In the genomic region with DNA sequence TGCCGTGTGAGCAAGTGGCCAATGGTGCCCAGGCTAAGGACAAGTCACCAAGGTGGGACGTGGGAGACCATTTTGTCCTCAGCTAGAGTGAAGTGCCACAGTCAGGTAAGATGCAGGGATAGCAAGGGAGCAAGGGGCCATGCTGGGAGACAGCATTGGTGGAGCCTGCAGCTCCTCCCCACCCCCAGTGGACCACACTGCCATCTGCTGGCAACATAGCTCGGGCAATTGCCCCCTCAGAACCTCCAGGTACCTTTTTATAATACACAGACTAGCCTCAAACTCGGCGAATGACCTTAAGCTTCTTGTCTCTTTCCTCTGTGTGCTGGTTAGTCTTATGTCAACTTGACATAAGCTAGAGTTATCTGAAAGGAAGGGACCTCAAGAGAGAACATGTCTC, we compare ENCODE assay signal across 9 mouse cellular contexts.
A peak's percentile ranks its signal among the peaks of the same experiment; 100 is the strongest.
DNase-seq lines count a peak whose midpoint lies in the region; ATAC-seq and TF ChIP-seq lines count a peak whose summit lies in the region.
"Had no signal": no experiment of that assay in that cellular context is flagged by ENCODE, and none has a peak within 500 bp of the region (broad histone marks: within the 10 kb centered on the region; RNA-seq: fewer than 3 reads in every experiment).

No protein-coding gene starts in this region.

- no peak overlapping the region for H3K4me2 ChIP-seq in forebrain, postnatal 0 days (ENCODE audit: low read depth)
- no peak overlapping the region for H3K4me2 ChIP-seq in forebrain, embryonic 16.5 days (ENCODE audit: low read length)
- no peak overlapping the region for H3K4me2 ChIP-seq in midbrain, embryonic 16.5 days (ENCODE audit: low read length)
- H3K4me2 ChIP-seq in intestine, embryonic 16.5 days (ENCODE audit: low read depth, low read length), result no peak overlapping the region
- H3K4me2 ChIP-seq: heart, embryonic 13.5 days had no signal

- H3K27me3 ChIP-seq in forebrain, postnatal 0 days (ENCODE audit: insufficient read depth, low read length), result no peaks in the 10 kb centered on the region
- H3K27me3 ChIP-seq in forebrain, embryonic 16.5 days (replicated peaks; ENCODE audit: control insufficient read depth, insufficient read depth, low read length), result no peaks in the 10 kb centered on the region
- no peaks in the 10 kb centered on the region for H3K27me3 ChIP-seq in midbrain, embryonic 16.5 days (ENCODE audit: control insufficient read depth, insufficient read depth, low read depth, low read length)
- no peaks in the 10 kb centered on the region for H3K27me3 ChIP-seq in intestine, embryonic 16.5 days (replicated peaks; ENCODE audit: control insufficient read depth, insufficient read depth, low read length)

- H3K9ac ChIP-seq in forebrain, postnatal 0 days, result no peak overlapping the region
- no peak overlapping the region for H3K9ac ChIP-seq in forebrain, embryonic 16.5 days (replicated peaks; ENCODE audit: low read depth, low read length)
- H3K9ac ChIP-seq in midbrain, embryonic 16.5 days (ENCODE audit: low read depth, low read length), result no peak overlapping the region
- no peak overlapping the region for H3K9ac ChIP-seq in intestine, embryonic 16.5 days (ENCODE audit: low read depth, low read length)
- H3K9ac ChIP-seq: heart, embryonic 13.5 days had no signal

- no peak overlapping the region for H3K4me3 ChIP-seq in forebrain, postnatal 0 days (ENCODE audit: low read depth, low read length)
- H3K4me3 ChIP-seq in forebrain, embryonic 16.5 days (replicated peaks; ENCODE audit: low read length), result no peak overlapping the region
- H3K4me3 ChIP-seq in midbrain, embryonic 16.5 days (ENCODE audit: low read depth, low read length), result no peak overlapping the region
- H3K4me3 ChIP-seq in intestine, embryonic 16.5 days (ENCODE audit: low read length), result no peak overlapping the region
- H3K4me3 ChIP-seq: heart, embryonic 13.5 days had no signal

- H3K4me1 ChIP-seq in forebrain, postnatal 0 days (ENCODE audit: insufficient read depth), result no peaks in the 10 kb centered on the region
- H3K4me1 ChIP-seq in forebrain, embryonic 16.5 days (replicated peaks; ENCODE audit: control insufficient read depth, insufficient read depth, low read length), result peaks cover 6% of the 10 kb centered on the region; the same call in 1 of the 2 replicates
- peaks cover 4% of the 10 kb centered on the region; the same call in 1 of the 2 replicates for H3K4me1 ChIP-seq in midbrain, embryonic 16.5 days (ENCODE audit: control insufficient read depth, insufficient read depth, low read length)
- H3K4me1 ChIP-seq in intestine, embryonic 16.5 days (ENCODE audit: control insufficient read depth, insufficient read depth, low read length), result no peaks in the 10 kb centered on the region
- H3K4me1 ChIP-seq: heart, embryonic 13.5 days had no signal

- no peak for ATAC-seq in forebrain, postnatal 0 days
- ATAC-seq in forebrain, embryonic 16.5 days, result no peak
- no peak for ATAC-seq in midbrain, embryonic 16.5 days
- ATAC-seq in intestine, embryonic 16.5 days, result no peak

- WGBS in forebrain, postnatal 0 days, result 84% methylated on average over 5 of the region's 5 CpGs
- 82% methylated on average over 5 of the region's 5 CpGs for WGBS in forebrain, embryonic 16.5 days
- 91% methylated on average over 5 of the region's 5 CpGs for WGBS in midbrain, embryonic 16.5 days
- 76% methylated on average over 5 of the region's 5 CpGs for WGBS in intestine, embryonic 16.5 days

- H3K9me3 ChIP-seq in forebrain, postnatal 0 days (ENCODE audit: low read length), result no peaks in the 10 kb centered on the region
- H3K9me3 ChIP-seq in forebrain, embryonic 16.5 days (ENCODE audit: control insufficient read depth, low read length), result no peaks in the 10 kb centered on the region
- H3K9me3 ChIP-seq in midbrain, embryonic 16.5 days (replicated peaks; ENCODE audit: control insufficient read depth, low read length, poor library complexity, severe bottlenecking), result no peaks in the 10 kb centered on the region
- no peaks in the 10 kb centered on the region for H3K9me3 ChIP-seq in intestine, embryonic 16.5 days (ENCODE audit: control insufficient read depth, low read length)
- H3K9me3 ChIP-seq: heart, embryonic 13.5 days had no signal

- DNase-seq in forebrain, postnatal 0 days, result no peak
- DNase-seq in A20 (ENCODE audit: low read depth, low spot score), result peak; percentile 65
- peak; percentile 42 for DNase-seq in adrenal gland, postnatal 25 days
- DNase-seq in kidney, postnatal 25 days, result peak; percentile 57 to 61
- DNase-seq in spleen, postnatal 4 days (ENCODE audit: low spot score in 2 of 2), result peak; percentile 45 to 83

- no peaks in the 10 kb centered on the region for H3K36me3 ChIP-seq in forebrain, postnatal 0 days (ENCODE audit: insufficient read depth)
- no peaks in the 10 kb centered on the region for H3K36me3 ChIP-seq in forebrain, embryonic 16.5 days (ENCODE audit: control insufficient read depth, insufficient read depth)
- H3K36me3 ChIP-seq in midbrain, embryonic 16.5 days (ENCODE audit: control insufficient read depth, insufficient read depth, low read length), result no peaks in the 10 kb centered on the region
- no peaks in the 10 kb centered on the region for H3K36me3 ChIP-seq in intestine, embryonic 16.5 days (ENCODE audit: control insufficient read depth, insufficient read depth, low read length)
- H3K36me3 ChIP-seq: heart, embryonic 13.5 days had no signal

- 0 out of 2 replicates have a peak, but pooled peaks have one; percentile 5 for TF ChIP-seq CTCF in forebrain, postnatal 0 days (IDR thresholded peaks at IDR 0.05; ENCODE audit: low read depth)

- H3K27ac ChIP-seq in forebrain, postnatal 0 days (ENCODE audit: low read depth, low read length), result no peak overlapping the region
- H3K27ac ChIP-seq in forebrain, embryonic 16.5 days (ENCODE audit: low read length), result no peak overlapping the region
- no peak overlapping the region for H3K27ac ChIP-seq in midbrain, embryonic 16.5 days (ENCODE audit: low read length)
- no peak overlapping the region for H3K27ac ChIP-seq in intestine, embryonic 16.5 days (ENCODE audit: low read length)
- H3K27ac ChIP-seq: heart, embryonic 13.5 days had no signal
